Mouse (Mus musculus): ENCODE data around the gene Rfx7.

GRCm38 (mm10) chr9:72644418-72645110, 112.5 kb downstream of the Rfx7 start:
- TF ChIP-seq POLR2A (IDR thresholded peaks at IDR 0.05; ENCODE audit: borderline replicate concordance, insufficient read depth, low read length) (no peak), CTCF (IDR thresholded peaks at IDR 0.05; ENCODE audit: borderline replicate concordance, insufficient read depth, low read depth, low read length) (no peak)
